ENCODE assay signal across 9 mouse cellular contexts in the genomic region with DNA sequence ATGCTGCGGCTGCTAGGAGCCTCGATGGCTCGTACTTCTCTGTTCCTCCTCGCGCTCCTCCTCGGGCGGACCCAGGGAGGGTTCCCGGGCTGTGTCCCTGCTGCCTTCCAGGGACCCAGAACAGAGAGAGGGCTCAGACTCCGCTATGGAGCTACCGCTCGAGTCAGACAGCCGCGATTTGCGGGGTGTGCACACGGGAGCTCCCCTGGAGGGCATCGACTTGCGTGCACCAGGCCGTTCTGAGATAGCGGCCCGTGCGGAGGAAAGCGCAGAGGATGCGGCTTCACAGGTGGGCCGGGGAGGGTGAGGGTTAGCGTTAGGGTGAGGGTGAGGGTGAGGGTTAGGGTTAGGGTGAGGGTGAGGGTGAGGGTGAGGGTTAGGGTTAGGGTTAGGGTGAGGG. TPM values are rescaled to one million over a fixed set of nuclear protein-coding genes. Genes with fewer than 3 reads are reported as not detected.
DNase-seq lines count a peak whose midpoint lies in the region; ATAC-seq lines count a peak whose summit lies in the region.
"Had no signal": no experiment of that assay in that cellular context is flagged by ENCODE, and none has a peak within 500 bp of the region (broad histone marks: within the 10 kb centered on the region; RNA-seq: fewer than 3 reads in every experiment).

No protein-coding gene starts in this region.

- H3K9ac ChIP-seq in heart, embryonic 16.5 days (ENCODE audit: low read length): 0 out of 2 replicates have a peak overlapping the region, but pooled peaks have one; percentile 36
- no peak overlapping the region for H3K9ac ChIP-seq in neural tube, embryonic 14.5 days (replicated peaks; ENCODE audit: low read depth, low read length)

- H3K9me3 ChIP-seq in heart, embryonic 16.5 days (replicated peaks; ENCODE audit: control insufficient read depth, low read length): no peaks in the 10 kb centered on the region
- H3K9me3 ChIP-seq in embryonic facial prominence, embryonic 10.5 days: no peaks in the 10 kb centered on the region
- H3K9me3 ChIP-seq in limb, embryonic 10.5 days (replicated peaks): no peaks in the 10 kb centered on the region
- no peaks in the 10 kb centered on the region for H3K9me3 ChIP-seq in neural tube, embryonic 14.5 days (ENCODE audit: control insufficient read depth, low read length)

- DNase-seq in heart, postnatal 25 days (ENCODE audit: low spot score): no peak
- peak; percentile 37 for DNase-seq in embryonic facial prominence, embryonic 10.5 days (ENCODE audit: low spot score)
- DNase-seq in limb, embryonic 10.5 days (ENCODE audit: low spot score): peak; percentile 54
- DNase-seq in cerebellum, adult 11 months: no peak
- no peak for DNase-seq in frontal cortex, postnatal 14 days (ENCODE audit: low spot score in 2 of 2)

- H3K27me3 ChIP-seq in heart, embryonic 16.5 days (ENCODE audit: control insufficient read depth, insufficient read depth, low read length): peaks cover 19% of the 10 kb centered on the region
- H3K27me3 ChIP-seq in embryonic facial prominence, embryonic 10.5 days (replicated peaks; ENCODE audit: low read depth, poor library complexity, severe bottlenecking): peaks cover 30% of the 10 kb centered on the region
- peaks cover 30% of the 10 kb centered on the region for H3K27me3 ChIP-seq in limb, embryonic 10.5 days (ENCODE audit: low read depth, poor library complexity, severe bottlenecking)
- peaks cover 16% of the 10 kb centered on the region for H3K27me3 ChIP-seq in neural tube, embryonic 14.5 days (ENCODE audit: control insufficient read depth, insufficient read depth, low read length)
- H3K27me3 ChIP-seq: Patski had no signal

- H3K4me1 ChIP-seq in heart, embryonic 16.5 days (ENCODE audit: control insufficient read depth, insufficient read depth, low read length): peaks cover 21% of the 10 kb centered on the region
- peaks cover 49% of the 10 kb centered on the region for H3K4me1 ChIP-seq in embryonic facial prominence, embryonic 10.5 days
- H3K4me1 ChIP-seq in limb, embryonic 10.5 days: peaks cover 51% of the 10 kb centered on the region
- peaks cover 16% of the 10 kb centered on the region for H3K4me1 ChIP-seq in neural tube, embryonic 14.5 days (ENCODE audit: control insufficient read depth, insufficient read depth, low read length)

- peak overlapping the region; percentile 39 for H3K4me3 ChIP-seq in heart, embryonic 16.5 days (ENCODE audit: low read length)
- H3K4me3 ChIP-seq in embryonic facial prominence, embryonic 10.5 days: peak overlapping the region; percentile 48
- peak overlapping the region; percentile 40 for H3K4me3 ChIP-seq in limb, embryonic 10.5 days
- peak overlapping the region; percentile 17; the same call in 1 of the 2 replicates for H3K4me3 ChIP-seq in neural tube, embryonic 14.5 days (ENCODE audit: low read depth, low read length)

- H3K36me3 ChIP-seq in heart, embryonic 16.5 days (ENCODE audit: control insufficient read depth, insufficient read depth): no peaks in the 10 kb centered on the region
- peaks cover 2% of the 10 kb centered on the region; the same call in 1 of the 2 replicates for H3K36me3 ChIP-seq in embryonic facial prominence, embryonic 10.5 days (replicated peaks)
- H3K36me3 ChIP-seq in limb, embryonic 10.5 days: peaks cover 4% of the 10 kb centered on the region; the same call in 1 of the 2 replicates
- no peaks in the 10 kb centered on the region for H3K36me3 ChIP-seq in neural tube, embryonic 14.5 days (ENCODE audit: control insufficient read depth, insufficient read depth, low read length)

- intact Hi-C loops in heart, postnatal 25 days (cut with DNase I): no loop called here

- H3K27ac ChIP-seq in heart, embryonic 16.5 days (ENCODE audit: low read length): no peak overlapping the region
- H3K27ac ChIP-seq in embryonic facial prominence, embryonic 10.5 days (replicated peaks): no peak overlapping the region
- 0 out of 2 replicates have a peak overlapping the region, but pooled peaks have one; percentile 9 for H3K27ac ChIP-seq in limb, embryonic 10.5 days
- H3K27ac ChIP-seq in neural tube, embryonic 14.5 days (ENCODE audit: low read depth, low read length): no peak overlapping the region

- ATAC-seq in heart, embryonic 16.5 days (replicated peaks; ENCODE audit: extremely low read depth, insufficient read depth, low FRiP score): no peak
- ATAC-seq in neural tube, embryonic 14.5 days (ENCODE audit: low read depth): no peak
- ATAC-seq in frontal cortex, adult (ENCODE audit: low TSS enrichment): no peak
- ATAC-seq: Patski had no signal

- peak overlapping the region; percentile 57 for H3K4me2 ChIP-seq in heart, embryonic 16.5 days (ENCODE audit: low read depth, low read length)
- H3K4me2 ChIP-seq in neural tube, embryonic 14.5 days (ENCODE audit: low read depth, low read length): peak overlapping the region; percentile 40

- 6% methylated on average over 24 of the region's 25 CpGs for WGBS in heart, embryonic 16.5 days
- 7% methylated on average over 25 of the region's 25 CpGs for WGBS in embryonic facial prominence, embryonic 10.5 days
- WGBS in limb, embryonic 10.5 days: 4% methylated on average over 25 of the region's 25 CpGs
- WGBS in neural tube, embryonic 14.5 days: 3% methylated on average over 25 of the region's 25 CpGs

RNA-seq across cellular contexts. Expression of gene Tnfrsf18, which starts 8.9 kb away (rescaled TPM):
- 2.3 and 2.6 TPM in 2 replicates for polyA plus RNA-seq in heart, embryonic 16.5 days (2015; fragmentation: Nextera tagmentation; extraction: Ambion mirVana)
- total RNA-seq in heart, postnatal 25 days (2021): under 1 TPM in 1 of 2 experiments, not detected in 1; 0.34 TPM
- 1.2 and 1.4 TPM in 2 replicates for polyA plus RNA-seq in embryonic facial prominence, embryonic 10.5 days (2016; fragmentation: Nextera tagmentation; extraction: Ambion mirVana)
- 1.2 and 1.5 TPM in 2 replicates for polyA plus RNA-seq in limb, embryonic 10.5 days (2016; fragmentation: Nextera tagmentation; extraction: Ambion mirVana)
- 1.5 and 2.7 TPM in 2 replicates for polyA plus RNA-seq in neural tube, embryonic 14.5 days (2014; fragmentation: Nextera tagmentation; extraction: Ambion mirVana)

RNA-seq across cellular contexts. Expression of gene Tnfrsf4, which starts 21.3 kb away (rescaled TPM):
- polyA plus RNA-seq in heart, embryonic 16.5 days (2015; fragmentation: Nextera tagmentation; extraction: Ambion mirVana): 0.95 and 1.5 TPM in 2 replicates
- total RNA-seq in heart, postnatal 25 days (2021): under 1 TPM in 1 of 2 experiments, not detected in 1; 0.23 TPM
- 1.1 and 1.4 TPM in 2 replicates for polyA plus RNA-seq in embryonic facial prominence, embryonic 10.5 days (2016; fragmentation: Nextera tagmentation; extraction: Ambion mirVana)
- 0.60 and 0.61 TPM in 2 replicates for polyA plus RNA-seq in limb, embryonic 10.5 days (2016; fragmentation: Nextera tagmentation; extraction: Ambion mirVana)
- 0.20 and 0.70 TPM in 2 replicates for polyA plus RNA-seq in neural tube, embryonic 14.5 days (2014; fragmentation: Nextera tagmentation; extraction: Ambion mirVana)

RNA-seq across cellular contexts. Expression of gene Ttll10, which starts 24.3 kb away (rescaled TPM):
- polyA plus RNA-seq in heart, embryonic 16.5 days (2015; fragmentation: Nextera tagmentation; extraction: Ambion mirVana): 0.33 and 0.37 TPM in 2 replicates
- total RNA-seq in heart, postnatal 25 days (2021): not detected
- 0.69 and 0.95 TPM in 2 replicates for polyA plus RNA-seq in embryonic facial prominence, embryonic 10.5 days (2016; fragmentation: Nextera tagmentation; extraction: Ambion mirVana)
- 0.54 and 0.67 TPM in 2 replicates for polyA plus RNA-seq in limb, embryonic 10.5 days (2016; fragmentation: Nextera tagmentation; extraction: Ambion mirVana)
- not detected in 2 replicates for polyA plus RNA-seq in neural tube, embryonic 14.5 days (2014; fragmentation: Nextera tagmentation; extraction: Ambion mirVana)

RNA-seq across cellular contexts. Expression of gene Sdf4, which starts 42.2 kb away (rescaled TPM):
- 122 and 128 TPM in 2 replicates for polyA plus RNA-seq in heart, embryonic 16.5 days (2015; fragmentation: Nextera tagmentation; extraction: Ambion mirVana)
- total RNA-seq in heart, postnatal 25 days (2021): 10 to 100 TPM; 77.3 to 81.8 TPM
- 132 and 138 TPM in 2 replicates for polyA plus RNA-seq in embryonic facial prominence, embryonic 10.5 days (2016; fragmentation: Nextera tagmentation; extraction: Ambion mirVana)
- 143 and 149 TPM in 2 replicates for polyA plus RNA-seq in limb, embryonic 10.5 days (2016; fragmentation: Nextera tagmentation; extraction: Ambion mirVana)
- 123 and 125 TPM in 2 replicates for polyA plus RNA-seq in neural tube, embryonic 14.5 days (2014; fragmentation: Nextera tagmentation; extraction: Ambion mirVana)

RNA-seq across cellular contexts. Expression of gene B3galt6, which starts 42.5 kb away (rescaled TPM):
- 8.6 and 9.1 TPM in 2 replicates for polyA plus RNA-seq in heart, embryonic 16.5 days (2015; fragmentation: Nextera tagmentation; extraction: Ambion mirVana)
- 1 to 10 TPM; 2.4 to 2.7 TPM for total RNA-seq in heart, postnatal 25 days (2021)
- polyA plus RNA-seq in embryonic facial prominence, embryonic 10.5 days (2016; fragmentation: Nextera tagmentation; extraction: Ambion mirVana): 12.7 and 15.7 TPM in 2 replicates
- polyA plus RNA-seq in limb, embryonic 10.5 days (2016; fragmentation: Nextera tagmentation; extraction: Ambion mirVana): 13.3 and 14.8 TPM in 2 replicates
- 37.4 and 38.1 TPM in 2 replicates for polyA plus RNA-seq in neural tube, embryonic 14.5 days (2014; fragmentation: Nextera tagmentation; extraction: Ambion mirVana)

Comparison
In these comparisons a context has a peak if more than half of its experiments do, and no peak if none do; other contexts are left out.
1. DNase-seq: peak in embryonic facial prominence, embryonic 10.5 days (single experiment) and limb, embryonic 10.5 days (single experiment); none in heart, postnatal 25 days (single experiment), cerebellum, adult 11 months (single experiment) and frontal cortex, postnatal 14 days (0 of 2).
2. Peak in every context shown above with its lines, with median percentiles within 50 percentile points of each other: H3K4me3 ChIP-seq.